Comparison of ENCODE assay signal across 9 mouse cellular contexts in genomic region chr10:81412586-81413309, GRCm38 (mm10). TPM values are rescaled to one million over a fixed set of nuclear protein-coding genes. Genes with fewer than 3 reads are reported as not detected.
A peak's percentile ranks its signal among the peaks of the same experiment; 100 is the strongest.
DNase-seq lines count a peak whose midpoint lies in the region; ATAC-seq and TF ChIP-seq lines count a peak whose summit lies in the region.
"Had no signal": no experiment of that assay in that cellular context is flagged by ENCODE, and none has a peak within 500 bp of the region (broad histone marks: within the 10 kb centered on the region; RNA-seq: fewer than 3 reads in every experiment).

No protein-coding gene starts in this region.

- no peak overlapping the region for H3K4me3 ChIP-seq in testis, adult 2 months (ENCODE audit: control insufficient read depth, low read depth, low read length)
- H3K4me3 ChIP-seq in limb, embryonic 14.5 days (replicated peaks; ENCODE audit: low read length), result no peak overlapping the region
- no peak overlapping the region for H3K4me3 ChIP-seq in stomach, postnatal 0 days (ENCODE audit: low read depth, low read length)

- TF ChIP-seq EP300 in stomach, postnatal 0 days (optimal IDR thresholded peaks at IDR 0.05), result no peak

- intact Hi-C loops in heart, postnatal 14 days (cut with DNase I), result no loop called here

- no peaks in the 10 kb centered on the region for H3K36me3 ChIP-seq in testis, adult 2 months (ENCODE audit: control insufficient read depth, insufficient read depth, low read length)
- H3K36me3 ChIP-seq in limb, embryonic 14.5 days (ENCODE audit: control insufficient read depth, insufficient read depth, low read length), result peaks cover 44% of the 10 kb centered on the region
- H3K36me3 ChIP-seq in stomach, postnatal 0 days (ENCODE audit: control insufficient read depth, insufficient read depth, low read length), result peaks cover 7% of the 10 kb centered on the region; the same call in 1 of the 2 replicates

- ATAC-seq in limb, embryonic 14.5 days (ENCODE audit: low FRiP score, low read depth), result no peak
- no peak for ATAC-seq in stomach, postnatal 0 days (ENCODE audit: low FRiP score, low TSS enrichment)

- 77% methylated on average over 16 of the region's 16 CpGs for WGBS in limb, embryonic 14.5 days
- 63% methylated on average over 16 of the region's 16 CpGs for WGBS in stomach, postnatal 0 days

- DNase-seq in heart, adult 11 months, result peak; percentile 97
- no peak for DNase-seq in heart, postnatal 14 days
- DNase-seq in testis, postnatal 14 days (ENCODE audit: low spot score), result no peak
- no peak for DNase-seq in limb, embryonic 14.5 days (ENCODE audit: low spot score)
- no peak for DNase-seq in stomach, postnatal 0 days (ENCODE audit: low spot score)
- DNase-seq in urinary bladder, postnatal 36 days (ENCODE audit: low spot score in 2 of 2), result no peak
- no peak for DNase-seq in adrenal gland, adult 8-10 months

- TF ChIP-seq POLR2A in testis, adult 2 months (IDR thresholded peaks at IDR 0.05; ENCODE audit: control insufficient read depth, low read depth, low read length), result no peak
- TF ChIP-seq POLR2A in limb, embryonic 14.5 days (IDR thresholded peaks at IDR 0.05; ENCODE audit: borderline replicate concordance, extremely low read depth, insufficient read depth, insufficient read length), result no peak

- H3K27me3 ChIP-seq in testis, adult 2 months (ENCODE audit: control insufficient read depth, insufficient read depth, low read length), result no peaks in the 10 kb centered on the region
- H3K27me3 ChIP-seq in limb, embryonic 14.5 days (ENCODE audit: control insufficient read depth, insufficient read depth, low read length), result no peaks in the 10 kb centered on the region
- no peaks in the 10 kb centered on the region for H3K27me3 ChIP-seq in stomach, postnatal 0 days (ENCODE audit: control insufficient read depth, insufficient read depth, low read length)

- no peak overlapping the region for H3K4me2 ChIP-seq in limb, embryonic 14.5 days (replicated peaks; ENCODE audit: low read depth, low read length, severe bottlenecking)
- peak overlapping the region; percentile 23; the same call in 1 of the 2 replicates for H3K4me2 ChIP-seq in stomach, postnatal 0 days (replicated peaks; ENCODE audit: low read depth)

- H3K4me1 ChIP-seq in testis, adult 2 months (ENCODE audit: control insufficient read depth, insufficient read depth, low read length), result peaks cover 43% of the 10 kb centered on the region
- H3K4me1 ChIP-seq in limb, embryonic 14.5 days (ENCODE audit: control insufficient read depth, insufficient read depth, low read length), result peaks cover 77% of the 10 kb centered on the region
- peaks cover 32% of the 10 kb centered on the region for H3K4me1 ChIP-seq in stomach, postnatal 0 days (replicated peaks; ENCODE audit: control insufficient read depth, insufficient read depth)

- H3K9me3 ChIP-seq in limb, embryonic 14.5 days (ENCODE audit: control insufficient read depth, low read length), result no peaks in the 10 kb centered on the region
- no peaks in the 10 kb centered on the region for H3K9me3 ChIP-seq in stomach, postnatal 0 days (ENCODE audit: control insufficient read depth, low read length)

- peak overlapping the region; percentile 77 for H3K27ac ChIP-seq in testis, adult 2 months (ENCODE audit: control insufficient read depth, insufficient read depth, low read depth, low read length)
- peak overlapping the region; percentile 63; the same call in 1 of the 2 replicates for H3K27ac ChIP-seq in limb, embryonic 14.5 days (replicated peaks; ENCODE audit: low read depth, low read length)
- peak overlapping the region; percentile 93 for H3K27ac ChIP-seq in stomach, postnatal 0 days (replicated peaks)
- H3K27ac ChIP-seq: liver, embryonic 14.5 days had no signal

- no peak for TF ChIP-seq CTCF in testis, adult 2 months (IDR thresholded peaks at IDR 0.05; ENCODE audit: control insufficient read depth, insufficient read depth, insufficient replicate concordance, low read depth, low read length)
- no peak for TF ChIP-seq CTCF in stomach, postnatal 0 days (IDR thresholded peaks at IDR 0.05; ENCODE audit: low read depth)

- no peak overlapping the region for H3K9ac ChIP-seq in limb, embryonic 14.5 days (ENCODE audit: low read depth, low read length, severe bottlenecking)
- peak overlapping the region; percentile 27; the same call in 1 of the 2 replicates for H3K9ac ChIP-seq in stomach, postnatal 0 days (ENCODE audit: low read length)
- H3K9ac ChIP-seq: liver, embryonic 14.5 days had no signal

RNA-seq across cellular contexts. Expression of gene Smim24, which starts 19.9 kb away (rescaled TPM):
- 1 to 10 TPM; 1.9 to 2.0 TPM for total RNA-seq in heart, postnatal 14 days (2021)
- 3,568 and 3,612 TPM in 2 replicates for polyA plus RNA-seq in testis, adult 2 months (2012; rRNA removed)
- 7.5 and 7.8 TPM in 2 replicates for polyA plus RNA-seq in limb, embryonic 14.5 days (2012; rRNA removed)
- 4.3 and 4.6 TPM in 2 replicates for polyA plus RNA-seq in limb, embryonic 14.5 days (2014; fragmentation: Nextera tagmentation; extraction: Ambion mirVana)
- 205 and 239 TPM in 2 replicates for polyA plus RNA-seq in stomach, postnatal 0 days (2015; fragmentation: Nextera tagmentation; extraction: Ambion mirVana)
- 1 to 10 TPM in 2 of 4 experiments, under 1 TPM in 2; 0.78 to 2.0 (median 0.96) TPM for total RNA-seq in adrenal gland, adult 8-10 months (2022)

RNA-seq across cellular contexts. Expression of gene Gm48552, which starts 23.9 kb away (rescaled TPM):
- under 1 TPM; 0.65 to 0.83 TPM for total RNA-seq in heart, postnatal 14 days (2021)
- polyA plus RNA-seq in testis, adult 2 months (2012; rRNA removed), result 0.65 TPM in 1 of 2 replicates, not detected in the other
- 6.8 and 9.5 TPM in 2 replicates for polyA plus RNA-seq in limb, embryonic 14.5 days (2012; rRNA removed)
- 0.99 and 1.2 TPM in 2 replicates for polyA plus RNA-seq in limb, embryonic 14.5 days (2014; fragmentation: Nextera tagmentation; extraction: Ambion mirVana)
- 0.29 and 0.36 TPM in 2 replicates for polyA plus RNA-seq in stomach, postnatal 0 days (2015; fragmentation: Nextera tagmentation; extraction: Ambion mirVana)
- total RNA-seq in adrenal gland, adult 8-10 months (2022), result 1 to 10 TPM; 2.0 to 4.2 (median 2.6) TPM

RNA-seq across cellular contexts. Expression of gene Gm48551, which starts 28.5 kb away (rescaled TPM):
- under 1 TPM; 0.51 to 0.84 TPM for total RNA-seq in heart, postnatal 14 days (2021)
- 1.2 and 1.6 TPM in 2 replicates for polyA plus RNA-seq in testis, adult 2 months (2012; rRNA removed)
- polyA plus RNA-seq in limb, embryonic 14.5 days (2012; rRNA removed), result 4.3 and 5.0 TPM in 2 replicates
- 1.1 and 2.9 TPM in 2 replicates for polyA plus RNA-seq in limb, embryonic 14.5 days (2014; fragmentation: Nextera tagmentation; extraction: Ambion mirVana)
- polyA plus RNA-seq in stomach, postnatal 0 days (2015; fragmentation: Nextera tagmentation; extraction: Ambion mirVana), result 1.1 and 1.4 TPM in 2 replicates
- total RNA-seq in adrenal gland, adult 8-10 months (2022), result 1 to 10 TPM in 2 of 4 experiments, under 1 TPM in 2; 0.65 to 2.9 (median 1.0) TPM

RNA-seq across cellular contexts. Expression of gene Dohh, which starts 28.5 kb away (rescaled TPM):
- 10 to 100 TPM; 47.6 to 55.3 TPM for total RNA-seq in heart, postnatal 14 days (2021)
- 38.5 and 46.3 TPM in 2 replicates for polyA plus RNA-seq in testis, adult 2 months (2012; rRNA removed)
- 54.3 and 66.7 TPM in 2 replicates for polyA plus RNA-seq in limb, embryonic 14.5 days (2012; rRNA removed)
- polyA plus RNA-seq in limb, embryonic 14.5 days (2014; fragmentation: Nextera tagmentation; extraction: Ambion mirVana), result 60.0 and 63.7 TPM in 2 replicates
- polyA plus RNA-seq in stomach, postnatal 0 days (2015; fragmentation: Nextera tagmentation; extraction: Ambion mirVana), result 59.4 and 63.0 TPM in 2 replicates
- total RNA-seq in adrenal gland, adult 8-10 months (2022), result 10 to 100 TPM; 49.8 to 60.2 (median 55.0) TPM

RNA-seq across cellular contexts. Expression of gene Fzr1, which starts 34.4 kb away (rescaled TPM):
- total RNA-seq in heart, postnatal 14 days (2021), result 10 to 100 TPM; 30.5 to 32.7 TPM
- polyA plus RNA-seq in testis, adult 2 months (2012; rRNA removed), result 161 and 178 TPM in 2 replicates
- 109 and 142 TPM in 2 replicates for polyA plus RNA-seq in limb, embryonic 14.5 days (2012; rRNA removed)
- polyA plus RNA-seq in limb, embryonic 14.5 days (2014; fragmentation: Nextera tagmentation; extraction: Ambion mirVana), result 92.8 and 95.5 TPM in 2 replicates
- polyA plus RNA-seq in stomach, postnatal 0 days (2015; fragmentation: Nextera tagmentation; extraction: Ambion mirVana), result 51.4 and 51.6 TPM in 2 replicates
- 10 to 100 TPM; 47.1 to 52.7 (median 49.9) TPM for total RNA-seq in adrenal gland, adult 8-10 months (2022)

Comparison
In these comparisons a context has a peak if more than half of its experiments do, and no peak if none do; other contexts are left out.
1. RNA of gene Smim24, which starts 19.9 kb away (polyA plus RNA-seq): 3,568 to 3,612 TPM in testis, adult 2 months and 205 to 239 TPM in stomach, postnatal 0 days; 4.3 to 7.8 TPM in limb, embryonic 14.5 days; every median in the first group is over 10 times any median in the second.
2. Peak in every context shown above with its lines, with median percentiles within 50 percentile points of each other: H3K27ac ChIP-seq.